Mouse (Mus musculus) liver, embryonic 13.5 days (tissue): ENCODE data around the gene Luc7l3. TPM values are rescaled to one million over a fixed set of nuclear protein-coding genes. Genes with fewer than 3 reads are reported as not detected.
A peak's percentile ranks its signal among the peaks of the same experiment; 100 is the strongest.

Source experiments
- ATAC-seq: fragments of 200-750 bp; cut with Nextera tagmentation; 2 replicates; pipeline ENCODE4 v1.8.0; 2017; ENCODE audit warnings: low read depth, mild to moderate bottlenecking, moderate number of reproducible peaks, moderate library complexity
- DNase-seq: peaks from one replicate; pipeline ENCODE4 v3.0.0; 2022
- H3K27ac ChIP-seq: fragments of 300-500 bp; sonication (generic); 2 replicates; pipeline ENCODE4 v1.5.1; 2015; ENCODE audit warnings: moderate library complexity, mild to moderate bottlenecking, inconsistent platforms
- H3K27me3 ChIP-seq: fragments of 300-500 bp; sonication (generic); 2 replicates; pipeline ENCODE4 v1.6.1; 2015; ENCODE audit warnings: mild to moderate bottlenecking, inconsistent platforms
- H3K36me3 ChIP-seq: fragments of 300-500 bp; sonication (generic); 2 replicates; pipeline ENCODE4 v1.6.1; 2015; ENCODE audit warnings: mild to moderate bottlenecking, inconsistent platforms
- H3K4me1 ChIP-seq: fragments of 300-500 bp; sonication (generic); replicated peaks from 2 replicates; pipeline ENCODE4 v1.6.1; 2015; ENCODE audit warnings: inconsistent platforms
- H3K4me2 ChIP-seq: fragments of 300-500 bp; sonication (generic); 2 replicates; pipeline ENCODE4 v1.6.1; 2015; ENCODE audit warnings: inconsistent platforms, mild to moderate bottlenecking, moderate library complexity
- H3K4me3 ChIP-seq: fragments of 300-500 bp; sonication (generic); replicated peaks from 2 replicates; pipeline ENCODE4 v1.5.1; 2015; ENCODE audit warnings: mild to moderate bottlenecking, inconsistent platforms
- H3K9ac ChIP-seq: fragments of 300-500 bp; sonication (generic); 2 replicates; pipeline ENCODE4 v1.6.1; 2015; ENCODE audit warnings: mild to moderate bottlenecking, inconsistent platforms
- H3K9me3 ChIP-seq: fragments of 300-500 bp; sonication (generic); replicated peaks from 2 replicates; pipeline ENCODE4 v1.6.1; 2016; ENCODE audit warnings: inconsistent platforms
- WGBS: fragments of 180-500 bp; shearing (Covaris S2); methylation state at CpG from one replicate; pipeline ENCODE4 v1.1.7; 2015; ENCODE audit not compliant: insufficient replicate concordance; 5-methylcytosine and 5-hydroxymethylcytosine counted together
- polyA plus RNA-seq: library from polyadenylated mRNA; unstranded; fragments of >200 nt; fragmentation: Nextera tagmentation; extraction: Ambion mirVana; gene quantifications from 2 replicates; pipeline ENCODE4 v1.2.1, GENCODE M21; 2015

Gene Luc7l3
- polyA plus RNA-seq, 1 experiment from 2014 or later = 53.4 TPM

GRCm38 (mm10) chr11:94349839-94350238 is 28.1 kb upstream of the Luc7l3 start:
- H3K4me2 ChIP-seq = peak overlapping the region; percentile 52

GRCm38 (mm10) chr11:94347063-94347575 is 25.3 kb upstream of the Luc7l3 start:
- Histone ChIP-seq H3K27me3 (peaks cover 15% of the 10 kb centered on the region), H3K4me1 (peaks cover 59% of the 10 kb centered on the region), H3K9me3 (no peaks in the 10 kb centered on the region), H3K4me3 (no peak overlapping the region), H3K36me3 (no peaks in the 10 kb centered on the region), H3K9ac (no peak overlapping the region), H3K4me2 (no peak overlapping the region), H3K27ac (no peak overlapping the region)
- WGBS = 66% methylated on average over 7 of the region's 7 CpGs
- no peak for DNase-seq
- ATAC-seq = no peak

More at GRCm38 (mm10) chr11:94349839-94350238, 28.1 kb upstream of the Luc7l3 start:
- Histone ChIP-seq H3K9me3 (no peaks in the 10 kb centered on the region), H3K9ac (0 out of 2 replicates have a peak overlapping the region, but pooled peaks have one; percentile 19), H3K4me1 (peaks cover 41% of the 10 kb centered on the region), H3K27me3 (peaks cover 33% of the 10 kb centered on the region), H3K27ac (peak overlapping the region; percentile 80), H3K4me3 (no peak overlapping the region), H3K36me3 (no peaks in the 10 kb centered on the region)
- 3% methylated on average over 2 of the region's 2 CpGs for WGBS
- ATAC-seq (no peak), DNase-seq (no peak)

DNA sequence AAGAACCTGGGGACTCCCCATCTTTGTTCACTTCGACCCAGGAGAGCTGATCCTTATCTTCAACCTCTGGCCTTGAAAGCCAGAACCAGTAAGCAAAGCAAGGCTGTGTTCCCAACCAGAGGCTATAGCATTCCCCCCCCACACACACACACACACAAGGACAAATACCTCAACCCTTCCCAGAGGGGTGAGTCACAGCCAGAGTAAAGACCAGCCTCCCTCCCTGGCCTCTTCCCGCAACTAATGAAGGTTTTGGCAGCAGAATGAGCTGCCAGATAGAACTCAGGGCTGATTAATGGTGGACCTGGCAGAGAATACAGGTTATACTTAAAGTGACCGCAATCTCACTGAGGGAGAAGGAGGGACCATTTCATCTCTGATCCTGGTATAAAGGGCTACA is 24.8 kb upstream of the Luc7l3 start:
- H3K4me1 ChIP-seq = peaks cover 59% of the 10 kb centered on the region
- WGBS = 49% methylated on average over 3 of the region's 3 CpGs
- H3K27ac ChIP-seq = no peak overlapping the region

GRCm38 (mm10) chr11:94345926-94346325 is 24.1 kb upstream of the Luc7l3 start:
- ATAC-seq = no peak
- Histone ChIP-seq H3K27ac (no peak overlapping the region), H3K4me1 (peaks cover 52% of the 10 kb centered on the region), H3K4me3 (no peak overlapping the region), H3K9ac (no peak overlapping the region), H3K27me3 (0 out of 2 replicates have a peak, but pooled peaks cover 10% of the 10 kb centered on the region), H3K36me3 (no peaks in the 10 kb centered on the region), H3K9me3 (no peaks in the 10 kb centered on the region), H3K4me2 (no peak overlapping the region)
- DNase-seq = no peak
- 66% methylated on average over 10 of the region's 10 CpGs for WGBS

More for the DNA sequence above, 24.8 kb upstream of the Luc7l3 start:
- no peaks in the 10 kb centered on the region for H3K9me3 ChIP-seq
- no peaks in the 10 kb centered on the region for H3K36me3 ChIP-seq
- H3K4me2 ChIP-seq = no peak overlapping the region
- DNase-seq (no peak), ATAC-seq (no peak)
- H3K4me3 ChIP-seq = no peak overlapping the region
- H3K27me3 ChIP-seq = 0 out of 2 replicates have a peak, but pooled peaks cover 10% of the 10 kb centered on the region
- H3K9ac ChIP-seq = no peak overlapping the region

DNA sequence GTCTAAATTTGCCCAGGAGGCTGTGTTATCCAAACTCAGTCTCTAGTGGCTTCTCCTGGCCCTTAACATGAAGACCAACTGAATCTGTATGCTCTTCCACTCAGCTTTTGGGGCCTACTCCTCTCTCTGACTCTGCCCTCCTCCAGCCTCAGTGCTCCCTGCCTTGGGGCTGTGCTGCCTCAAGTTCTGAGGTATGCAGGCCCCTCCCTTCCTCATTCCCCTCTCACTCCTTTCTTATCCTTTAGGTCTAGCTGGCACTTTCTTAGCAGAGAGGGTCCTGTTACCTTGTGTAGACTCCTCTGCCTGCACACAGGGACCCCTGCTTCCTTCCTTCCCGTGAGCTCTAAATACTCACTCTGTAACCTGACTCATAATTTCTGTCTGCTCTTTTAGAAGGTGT is 22.7 kb upstream of the Luc7l3 start:
- DNase-seq (no peak), ATAC-seq (no peak)
- Histone ChIP-seq H3K9me3 (no peaks in the 10 kb centered on the region), H3K4me2 (no peak overlapping the region), H3K4me3 (no peak overlapping the region), H3K27ac (no peak overlapping the region), H3K9ac (no peak overlapping the region), H3K36me3 (peaks cover 5% of the 10 kb centered on the region), H3K4me1 (peaks cover 43% of the 10 kb centered on the region), H3K27me3 (0 out of 2 replicates have a peak, but pooled peaks cover 10% of the 10 kb centered on the region)
- 52% methylated on average over 1 of the region's 1 CpGs for WGBS

DNA sequence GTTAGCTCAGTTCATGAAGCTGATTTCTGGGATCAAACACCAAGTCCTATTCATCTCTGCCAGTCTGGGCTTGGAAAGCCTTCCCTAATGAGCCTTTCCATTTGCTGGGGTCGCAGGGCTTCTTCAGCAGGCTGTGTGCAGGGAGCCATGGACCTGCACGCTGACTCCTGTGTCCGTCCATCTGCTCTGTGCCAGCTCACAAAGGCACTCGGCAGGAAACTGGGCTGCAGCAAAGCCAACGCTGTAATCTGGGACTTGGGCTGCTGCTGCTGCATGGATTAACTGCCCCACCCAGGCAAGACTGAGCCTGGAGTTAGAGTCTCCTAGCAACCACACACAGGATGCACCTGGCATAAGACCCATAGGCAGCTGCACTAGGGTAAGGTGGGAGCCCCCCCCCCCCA is 22.2 kb upstream of the Luc7l3 start:
- H3K9me3 ChIP-seq = no peaks in the 10 kb centered on the region
- H3K4me2 ChIP-seq = no peak overlapping the region
- WGBS = 71% methylated on average over 5 of the region's 5 CpGs
- no peak overlapping the region for H3K9ac ChIP-seq
- H3K27me3 ChIP-seq = 0 out of 2 replicates have a peak, but pooled peaks cover 10% of the 10 kb centered on the region
- DNase-seq (no peak), ATAC-seq (no peak)
- H3K4me3 ChIP-seq = no peak overlapping the region
- H3K27ac ChIP-seq = no peak overlapping the region
- peaks cover 38% of the 10 kb centered on the region for H3K4me1 ChIP-seq
- peaks cover 10% of the 10 kb centered on the region for H3K36me3 ChIP-seq

DNA sequence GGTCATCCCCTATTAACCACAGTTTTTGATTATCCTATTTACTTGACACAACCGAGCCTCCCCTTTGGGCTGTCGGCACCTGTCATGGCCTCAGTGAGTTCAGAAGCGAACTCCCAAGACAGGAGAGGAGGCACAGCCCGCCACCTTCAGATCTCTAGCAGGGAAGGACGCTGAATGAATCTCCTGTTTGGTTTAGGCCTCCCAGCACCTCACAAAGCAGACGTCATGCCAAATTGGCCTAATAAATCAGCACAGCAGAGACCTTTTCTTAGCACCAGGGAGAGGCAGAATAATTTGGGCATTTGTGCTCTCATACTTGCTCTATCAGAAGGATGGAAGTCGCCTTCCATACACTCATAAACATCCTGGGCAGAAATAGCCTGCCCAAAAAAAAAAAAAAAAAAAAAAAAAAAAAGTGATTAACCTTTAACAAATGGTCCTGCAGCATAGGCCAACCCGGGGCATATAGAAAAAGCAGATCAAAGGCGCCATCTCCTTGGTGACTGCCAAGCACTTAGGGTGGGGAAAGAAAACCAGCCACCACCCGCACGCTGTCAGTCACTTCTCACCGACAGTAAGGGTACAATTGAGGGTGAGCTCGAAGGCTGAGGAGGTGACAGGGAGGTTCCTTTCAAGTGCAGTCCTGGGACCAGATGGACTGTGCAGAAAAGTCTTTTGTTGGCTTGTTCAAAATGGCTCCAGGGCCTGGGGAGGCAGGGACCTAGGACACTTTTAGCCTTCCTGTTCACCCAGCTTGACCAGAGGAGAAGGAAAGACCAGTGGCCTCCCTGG is 20.5 kb upstream of the Luc7l3 start:
- no peak overlapping the region for H3K4me2 ChIP-seq
- no peaks in the 10 kb centered on the region for H3K9me3 ChIP-seq
- H3K27ac ChIP-seq = 0 out of 2 replicates have a peak overlapping the region, but pooled peaks have one; percentile 8
- DNase-seq (no peak), ATAC-seq (no peak)
- H3K4me1 ChIP-seq = peaks cover 41% of the 10 kb centered on the region
- peak overlapping the region; percentile 28; the same call in 1 of the 2 replicates for H3K9ac ChIP-seq
- 0 out of 2 replicates have a peak, but pooled peaks cover 10% of the 10 kb centered on the region for H3K27me3 ChIP-seq
- whole genome bisulfite sequencing = 52% methylated on average over 13 of the region's 13 CpGs
- H3K36me3 ChIP-seq = peaks cover 23% of the 10 kb centered on the region
- no peak overlapping the region for H3K4me3 ChIP-seq

GRCm38 (mm10) chr11:94340948-94341933 is 19.5 kb upstream of the Luc7l3 start:
- DNase-seq (no peak), ATAC-seq (no peak)
- 76% methylated on average over 10 of the region's 10 CpGs for WGBS
- H3K9ac ChIP-seq = no peak overlapping the region
- H3K27ac ChIP-seq = no peak overlapping the region
- peaks cover 38% of the 10 kb centered on the region for H3K4me1 ChIP-seq
- no peak overlapping the region for H3K4me2 ChIP-seq
- no peak overlapping the region for H3K4me3 ChIP-seq
- H3K36me3 ChIP-seq = peaks cover 28% of the 10 kb centered on the region
- no peaks in the 10 kb centered on the region for H3K9me3 ChIP-seq
- 0 out of 2 replicates have a peak, but pooled peaks cover 5% of the 10 kb centered on the region for H3K27me3 ChIP-seq

GRCm38 (mm10) chr11:94339732-94340585 is 18.2 kb upstream of the Luc7l3 start:
- H3K9ac ChIP-seq = no peak overlapping the region
- H3K4me1 ChIP-seq = peaks cover 48% of the 10 kb centered on the region
- no peak overlapping the region for H3K27ac ChIP-seq
- no peak overlapping the region for H3K4me2 ChIP-seq
- H3K36me3 ChIP-seq = peaks cover 34% of the 10 kb centered on the region
- peak; percentile 40 for DNase-seq
- WGBS = 56% methylated on average over 18 of the region's 18 CpGs
- H3K27me3 ChIP-seq = 0 out of 2 replicates have a peak, but pooled peaks cover under 1% of the 10 kb centered on the region
- H3K9me3 ChIP-seq = no peaks in the 10 kb centered on the region
- no peak overlapping the region for H3K4me3 ChIP-seq
- ATAC-seq = peak; percentile 69

GRCm38 (mm10) chr11:94338347-94338746 is 16.6 kb upstream of the Luc7l3 start:
- ATAC-seq (no peak), DNase-seq (no peak)
- Histone ChIP-seq H3K4me2 (no peak overlapping the region), H3K9me3 (no peaks in the 10 kb centered on the region), H3K36me3 (peaks cover 36% of the 10 kb centered on the region), H3K4me3 (no peak overlapping the region), H3K27ac (peak overlapping the region; percentile 39; the same call in 1 of the 2 replicates), H3K9ac (no peak overlapping the region), H3K4me1 (peaks cover 53% of the 10 kb centered on the region), H3K27me3 (no peaks in the 10 kb centered on the region)
- 73% methylated on average over 2 of the region's 2 CpGs for WGBS
